8 mouse cellular contexts compared by ENCODE assay signal in genomic region chr8:125235898-125236835, GRCm38 (mm10).
A peak's percentile ranks its signal among the peaks of the same experiment; 100 is the strongest.
DNase-seq lines count a peak whose midpoint lies in the region; ATAC-seq and TF ChIP-seq lines count a peak whose summit lies in the region.

No protein-coding gene starts in this region.

- peak overlapping the region; percentile 73; the same call in 1 of the 2 replicates for H3K27ac ChIP-seq in lung, embryonic 14.5 days (ENCODE audit: low read depth)
- H3K27ac ChIP-seq in forebrain, embryonic 13.5 days, result peak overlapping the region; percentile 20; the same call in 1 of the 2 replicates
- peak overlapping the region; percentile 85 for H3K27ac ChIP-seq in hindbrain, embryonic 13.5 days
- peak overlapping the region; percentile 44; the same call in 1 of the 2 replicates for H3K27ac ChIP-seq in neural tube, embryonic 11.5 days (ENCODE audit: low read depth, low read length)

- DNase-seq in lung, embryonic 14.5 days, result peak; percentile 59
- DNase-seq in lung, postnatal 14 days, result no peak
- peak; percentile 56 for DNase-seq in neural tube, embryonic 11.5 days (ENCODE audit: low spot score)
- no peak for DNase-seq in layer of hippocampus, postnatal 25 days (ENCODE audit: extremely low spot score in 1 of 2, low spot score in 1 of 2)
- DNase-seq in ovary, postnatal 14 days (ENCODE audit: low spot score), result no peak
- DNase-seq in kidney, adult 8-10 months, result no peak

- no peaks in the 10 kb centered on the region for H3K36me3 ChIP-seq in lung, embryonic 14.5 days (ENCODE audit: insufficient read depth)
- H3K36me3 ChIP-seq in forebrain, embryonic 13.5 days (ENCODE audit: poor library complexity, severe bottlenecking), result no peaks in the 10 kb centered on the region
- no peaks in the 10 kb centered on the region for H3K36me3 ChIP-seq in hindbrain, embryonic 13.5 days
- H3K36me3 ChIP-seq in neural tube, embryonic 11.5 days (ENCODE audit: control insufficient read depth, insufficient read depth, low read length), result no peaks in the 10 kb centered on the region

- peak overlapping the region; percentile 30 for H3K9ac ChIP-seq in lung, embryonic 14.5 days
- H3K9ac ChIP-seq in forebrain, embryonic 13.5 days, result peak overlapping the region; percentile 12
- peak overlapping the region; percentile 58 for H3K9ac ChIP-seq in hindbrain, embryonic 13.5 days
- peak overlapping the region; percentile 52 for H3K9ac ChIP-seq in neural tube, embryonic 11.5 days (ENCODE audit: low read length)

- 16% methylated on average over 22 of the region's 22 CpGs for WGBS in lung, embryonic 14.5 days
- WGBS in forebrain, embryonic 13.5 days, result 15% methylated on average over 22 of the region's 22 CpGs
- 6% methylated on average over 22 of the region's 22 CpGs for WGBS in hindbrain, embryonic 13.5 days
- 13% methylated on average over 22 of the region's 22 CpGs for WGBS in neural tube, embryonic 11.5 days

- no peaks in the 10 kb centered on the region for H3K27me3 ChIP-seq in lung, embryonic 14.5 days (ENCODE audit: insufficient read depth, low read length)
- 0 out of 2 replicates have a peak, but pooled peaks cover 4% of the 10 kb centered on the region for H3K27me3 ChIP-seq in forebrain, embryonic 13.5 days
- no peaks in the 10 kb centered on the region for H3K27me3 ChIP-seq in hindbrain, embryonic 13.5 days
- H3K27me3 ChIP-seq in neural tube, embryonic 11.5 days (ENCODE audit: control insufficient read depth, insufficient read depth, low read length), result no peaks in the 10 kb centered on the region

- TF ChIP-seq CTCF in lung, embryonic 14.5 days (IDR thresholded peaks at IDR 0.05; ENCODE audit: low read depth), result no peak

- H3K4me3 ChIP-seq in lung, embryonic 14.5 days (ENCODE audit: low read depth, low read length), result 0 out of 2 replicates have a peak overlapping the region, but pooled peaks have one; percentile 8
- 0 out of 2 replicates have a peak overlapping the region, but pooled peaks have one; percentile 0 for H3K4me3 ChIP-seq in forebrain, embryonic 13.5 days
- H3K4me3 ChIP-seq in hindbrain, embryonic 13.5 days, result peak overlapping the region; percentile 17
- H3K4me3 ChIP-seq in neural tube, embryonic 11.5 days (ENCODE audit: low read depth, low read length), result 0 out of 2 replicates have a peak overlapping the region, but pooled peaks have one; percentile 6

- H3K4me2 ChIP-seq in lung, embryonic 14.5 days, result peak overlapping the region; percentile 54
- peak overlapping the region; percentile 48 for H3K4me2 ChIP-seq in forebrain, embryonic 13.5 days
- H3K4me2 ChIP-seq in hindbrain, embryonic 13.5 days, result peak overlapping the region; percentile 43
- peak overlapping the region; percentile 39 for H3K4me2 ChIP-seq in neural tube, embryonic 11.5 days (ENCODE audit: low read depth)

- H3K4me1 ChIP-seq in lung, embryonic 14.5 days (ENCODE audit: insufficient read depth), result peaks cover 11% of the 10 kb centered on the region
- H3K4me1 ChIP-seq in forebrain, embryonic 13.5 days, result peaks cover 21% of the 10 kb centered on the region
- H3K4me1 ChIP-seq in hindbrain, embryonic 13.5 days (replicated peaks), result peaks cover 42% of the 10 kb centered on the region
- H3K4me1 ChIP-seq in neural tube, embryonic 11.5 days (ENCODE audit: control insufficient read depth, insufficient read depth, low read length), result peaks cover 5% of the 10 kb centered on the region; the same call in 1 of the 2 replicates

- ATAC-seq in lung, embryonic 14.5 days (ENCODE audit: insufficient read depth), result peak; percentile 60
- ATAC-seq in forebrain, embryonic 13.5 days, result peak; percentile 33; the same call in 1 of the 2 replicates
- peak; percentile 44 for ATAC-seq in hindbrain, embryonic 13.5 days (ENCODE audit: low FRiP score)
- no peak for ATAC-seq in neural tube, embryonic 11.5 days (ENCODE audit: insufficient read depth, low FRiP score, low TSS enrichment)

- no peaks in the 10 kb centered on the region for H3K9me3 ChIP-seq in lung, embryonic 14.5 days (ENCODE audit: low read depth, low read length)
- no peaks in the 10 kb centered on the region for H3K9me3 ChIP-seq in forebrain, embryonic 13.5 days (replicated peaks)
- no peaks in the 10 kb centered on the region for H3K9me3 ChIP-seq in hindbrain, embryonic 13.5 days
- no peaks in the 10 kb centered on the region; the same call in 1 of the 2 replicates for H3K9me3 ChIP-seq in neural tube, embryonic 11.5 days (ENCODE audit: control insufficient read depth, low read length)

Comparison
In these comparisons a context has a peak if more than half of its experiments do, and no peak if none do; other contexts are left out.
1. DNase-seq: peak in lung, embryonic 14.5 days (single experiment) and neural tube, embryonic 11.5 days (single experiment); none in lung, postnatal 14 days (single experiment), layer of hippocampus, postnatal 25 days (0 of 2), ovary, postnatal 14 days (single experiment) and kidney, adult 8-10 months (0 of 2).
2. H3K27ac ChIP-seq: peak in every context shown above with its lines; median percentile 85 in hindbrain, embryonic 13.5 days; 73 in lung, embryonic 14.5 days; 44 in neural tube, embryonic 11.5 days; 20 in forebrain, embryonic 13.5 days.
3. Peak in every context shown above with its lines, with median percentiles within 50 percentile points of each other: H3K4me2 ChIP-seq, H3K4me3 ChIP-seq and H3K9ac ChIP-seq.